Mouse (Mus musculus): ENCODE measurements around the gene Zfp422. TPM values are rescaled to one million over a fixed set of nuclear protein-coding genes. Genes with fewer than 3 reads are reported as not detected.

Zfp422 gene
- 146 and 148 TPM in 2 replicates for polyA plus RNA-seq (2015; fragmentation: Nextera tagmentation; extraction: Ambion mirVana)

DNA sequence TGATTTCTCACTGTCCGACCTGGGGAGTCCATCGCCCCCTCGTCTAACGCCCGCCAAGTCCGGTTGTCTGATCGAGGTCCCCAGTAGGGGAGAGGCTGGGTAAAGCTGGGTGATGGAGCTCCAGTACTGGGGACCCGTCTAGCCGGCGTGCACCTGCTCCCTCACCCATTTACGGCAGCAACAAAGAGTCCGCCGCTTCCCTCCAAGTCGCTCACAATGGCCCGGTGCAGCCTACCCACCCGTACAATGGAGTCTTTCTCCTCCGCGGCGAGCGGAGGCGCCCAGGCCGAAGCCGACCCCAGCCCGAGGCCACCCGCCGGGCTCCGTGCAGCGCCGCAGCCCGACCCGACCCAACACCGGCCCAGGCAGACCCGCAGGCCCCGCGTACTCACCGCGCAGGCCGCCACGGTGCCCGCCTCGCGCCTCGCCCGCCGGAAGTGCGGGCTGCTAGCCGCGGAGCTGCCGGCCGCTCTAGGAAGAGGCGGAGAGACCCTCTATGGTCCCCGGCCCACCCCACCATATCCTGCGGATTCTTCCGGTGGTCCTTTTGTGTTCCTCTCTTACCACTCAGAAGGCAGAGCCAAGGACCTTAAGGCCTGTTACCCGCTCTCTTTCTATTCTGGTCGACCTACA is at the start of gene Zfp422:
Gene Zfp422, minus strand, starts transcription at position 461 of the 633 bp plus-strand sequence.
- Histone ChIP-seq H3K36me3 (ENCODE audit: control insufficient read depth, insufficient read depth, low read length) (peaks cover 10% of the 10 kb centered on the region), H3K27me3 (ENCODE audit: control insufficient read depth, insufficient read depth, low read depth, low read length) (no peaks in the 10 kb centered on the region), H3K4me2 (ENCODE audit: low read depth, low read length) (peak within 1 kb of the TSS; percentile 72), H3K4me1 (replicated peaks; ENCODE audit: control insufficient read depth, insufficient read depth, low read length) (no peaks in the 10 kb centered on the region), H3K27ac (ENCODE audit: low read length) (peak within 1 kb of the TSS; percentile 86), H3K9me3 (ENCODE audit: control insufficient read depth, low read length) (no peaks in the 10 kb centered on the region), H3K4me3 (ENCODE audit: low read length) (peak within 1 kb of the TSS; percentile 75), H3K9ac (ENCODE audit: low read length) (peak within 1 kb of the TSS; percentile 96)
- under 1% methylated on average over 53 of the region's 56 CpGs for WGBS
- peak; percentile 92 for ATAC-seq (ENCODE audit: low read depth)

DNA sequence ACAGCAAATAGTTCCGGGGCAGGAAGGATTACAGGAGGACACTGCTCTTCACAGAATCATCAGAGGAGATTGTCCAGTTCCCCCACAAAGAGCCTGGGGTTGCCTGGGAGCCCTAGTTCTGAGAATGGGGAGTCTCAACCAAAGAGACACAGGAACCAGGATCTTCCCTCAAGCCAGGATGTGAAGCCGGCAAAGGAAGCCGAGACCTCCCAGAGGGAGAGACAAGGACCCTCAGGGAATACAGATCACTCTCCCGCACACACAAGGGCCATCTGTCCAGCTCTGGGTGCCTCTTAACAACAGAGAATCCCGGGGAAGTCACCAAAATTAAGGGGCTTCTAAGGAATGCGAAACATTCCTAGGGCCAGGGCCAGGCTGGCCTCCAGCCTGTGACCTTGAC is 48.5 kb upstream of the Zfp422 start:
- Histone ChIP-seq H3K27me3 (ENCODE audit: control insufficient read depth, insufficient read depth, low read depth, low read length) (no peaks in the 10 kb centered on the region), H3K9me3 (ENCODE audit: control insufficient read depth, low read length) (no peaks in the 10 kb centered on the region), H3K4me3 (ENCODE audit: low read length) (no peak overlapping the region), H3K9ac (ENCODE audit: low read length) (no peak overlapping the region), H3K36me3 (ENCODE audit: control insufficient read depth, insufficient read depth, low read length) (no peaks in the 10 kb centered on the region), H3K4me1 (replicated peaks; ENCODE audit: control insufficient read depth, insufficient read depth, low read length) (peaks cover 15% of the 10 kb centered on the region), H3K4me2 (ENCODE audit: low read depth, low read length) (no peak overlapping the region), H3K27ac (ENCODE audit: low read length) (no peak overlapping the region)
- WGBS = 53% methylated on average over 6 of the region's 6 CpGs
- no peak for ATAC-seq (ENCODE audit: low read depth)

DNA sequence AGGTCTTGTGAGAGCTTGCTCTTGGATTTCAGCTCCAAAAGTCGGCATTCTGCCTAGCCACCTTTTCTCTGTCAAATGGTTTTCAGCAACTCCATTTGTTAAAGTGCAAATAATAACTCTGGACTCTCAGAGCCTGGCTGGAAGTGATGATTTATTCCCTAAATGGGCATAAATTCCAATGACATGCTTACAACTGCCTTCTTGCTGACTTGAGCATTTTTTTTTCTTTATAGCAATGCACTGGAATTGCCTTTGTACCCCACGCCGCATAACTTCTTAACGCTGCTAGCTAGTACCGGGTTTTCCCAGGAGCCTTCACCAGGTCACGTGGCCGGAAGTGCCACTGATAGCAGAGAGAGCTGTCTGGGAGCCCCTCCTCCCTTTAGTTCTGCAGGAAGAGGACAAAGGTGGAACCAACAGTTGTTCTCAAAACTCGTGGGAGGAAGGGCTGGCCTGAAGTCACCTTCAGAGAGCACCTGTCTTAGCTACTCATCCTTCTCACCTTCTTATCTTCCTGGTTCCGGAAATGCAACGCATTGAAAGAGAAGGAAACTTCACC is 47.6 kb upstream of the Zfp422 start:
- H3K4me3 ChIP-seq (ENCODE audit: low read length) = no peak overlapping the region
- 44% methylated on average over 10 of the region's 10 CpGs for WGBS
- no peaks in the 10 kb centered on the region for H3K9me3 ChIP-seq (ENCODE audit: control insufficient read depth, low read length)
- H3K4me1 ChIP-seq (replicated peaks; ENCODE audit: control insufficient read depth, insufficient read depth, low read length) = peaks cover 15% of the 10 kb centered on the region
- H3K4me2 ChIP-seq (ENCODE audit: low read depth, low read length) = no peak overlapping the region
- ATAC-seq (ENCODE audit: low read depth) = no peak
- no peak overlapping the region for H3K9ac ChIP-seq (ENCODE audit: low read length)
- H3K27me3 ChIP-seq (ENCODE audit: control insufficient read depth, insufficient read depth, low read depth, low read length) = no peaks in the 10 kb centered on the region
- H3K36me3 ChIP-seq (ENCODE audit: control insufficient read depth, insufficient read depth, low read length) = no peaks in the 10 kb centered on the region
- H3K27ac ChIP-seq (ENCODE audit: low read length) = no peak overlapping the region

DNA sequence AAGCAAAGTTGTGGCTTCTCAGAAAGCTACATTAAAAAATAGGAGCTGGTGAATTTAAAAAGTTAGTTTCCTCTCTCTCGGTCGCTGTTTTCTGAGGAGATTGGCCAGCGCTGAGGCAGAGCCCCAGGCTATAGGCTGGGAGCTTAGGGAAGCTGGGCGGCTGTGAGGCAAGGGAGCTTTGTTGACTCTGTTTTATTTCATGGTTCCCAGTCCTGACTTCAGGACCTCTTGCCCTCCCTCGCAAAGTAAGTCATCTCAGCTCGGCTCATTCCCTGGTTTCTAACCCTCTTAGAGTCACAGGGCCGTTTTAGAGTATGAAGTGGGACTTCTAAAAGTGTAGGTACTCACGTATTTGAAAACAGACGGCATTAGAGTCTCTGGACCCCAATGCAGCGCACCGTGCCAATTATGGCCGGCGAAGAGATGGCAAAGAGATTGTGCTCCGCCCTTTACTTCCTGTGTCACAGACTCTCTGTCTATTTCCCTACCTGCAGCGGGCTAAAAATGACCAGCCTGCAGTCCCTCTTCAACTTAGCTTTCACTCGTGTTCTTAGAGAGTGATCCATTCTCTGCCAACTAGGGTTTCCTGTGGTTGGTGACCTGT is 45.6 kb upstream of the Zfp422 start:
- Histone ChIP-seq H3K27ac (ENCODE audit: low read length) (peak overlapping the region; percentile 77), H3K27me3 (ENCODE audit: control insufficient read depth, insufficient read depth, low read depth, low read length) (no peaks in the 10 kb centered on the region), H3K36me3 (ENCODE audit: control insufficient read depth, insufficient read depth, low read length) (no peaks in the 10 kb centered on the region), H3K9ac (ENCODE audit: low read length) (peak overlapping the region; percentile 64), H3K9me3 (ENCODE audit: control insufficient read depth, low read length) (no peaks in the 10 kb centered on the region), H3K4me3 (ENCODE audit: low read length) (peak overlapping the region; percentile 57), H3K4me2 (ENCODE audit: low read depth, low read length) (peak overlapping the region; percentile 91), H3K4me1 (replicated peaks; ENCODE audit: control insufficient read depth, insufficient read depth, low read length) (peaks cover 17% of the 10 kb centered on the region)
- ATAC-seq (ENCODE audit: low read depth) = no peak
- WGBS = 21% methylated on average over 16 of the region's 16 CpGs

DNA sequence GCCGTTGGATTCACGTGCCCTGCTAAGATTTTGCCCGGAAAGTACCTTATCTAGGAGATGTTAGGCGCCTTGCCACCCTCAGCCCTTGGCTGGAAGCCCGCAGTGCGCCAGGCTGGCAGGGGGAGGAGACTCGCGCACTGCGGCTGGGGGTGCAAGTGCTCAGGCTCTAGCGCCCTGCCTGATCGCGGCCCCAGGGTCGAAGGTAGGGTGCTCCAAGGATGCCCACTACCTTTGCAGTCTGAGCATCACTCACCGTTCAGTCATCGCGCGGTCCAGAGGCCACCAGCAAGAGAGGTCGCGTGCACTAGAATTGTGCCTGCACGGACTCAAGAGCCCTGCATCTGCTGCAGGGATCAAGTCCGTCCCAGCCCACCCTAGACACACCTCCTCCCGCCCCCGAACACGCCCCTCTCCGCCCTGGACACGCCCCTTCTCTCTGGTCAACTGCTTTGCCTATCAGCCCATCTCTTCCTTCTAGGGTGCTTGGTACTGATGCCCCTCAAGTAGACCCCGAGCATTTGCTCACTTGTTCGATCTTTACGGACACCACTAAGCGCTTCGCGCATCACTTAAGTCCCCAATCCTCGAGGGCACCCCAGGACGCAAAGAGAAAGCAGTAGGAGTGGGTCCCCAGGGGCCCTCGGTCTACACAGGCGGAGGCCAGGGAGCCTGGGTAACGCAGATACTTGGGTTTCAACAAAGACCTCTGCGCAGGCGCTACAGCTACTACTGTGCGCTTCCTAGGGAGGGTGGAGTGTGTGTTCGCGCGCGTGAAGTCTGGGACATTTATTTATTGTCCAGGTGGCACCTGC is 44.9 kb upstream of the Zfp422 start, which contains the start of gene Rassf4:
Gene Rassf4, minus strand, starts transcription at position 482 of the 812 bp plus-strand sequence.
- Histone ChIP-seq H3K4me3 (ENCODE audit: low read length) (peak within 1 kb of the TSS; percentile 57), H3K9me3 (ENCODE audit: control insufficient read depth, low read length) (no peaks in the 10 kb centered on the region), H3K4me2 (ENCODE audit: low read depth, low read length) (peak within 1 kb of the TSS; percentile 91), H3K9ac (ENCODE audit: low read length) (peak within 1 kb of the TSS; percentile 64), H3K4me1 (replicated peaks; ENCODE audit: control insufficient read depth, insufficient read depth, low read length) (peaks cover 17% of the 10 kb centered on the region), H3K27ac (ENCODE audit: low read length) (peak within 1 kb of the TSS; percentile 77), H3K36me3 (ENCODE audit: control insufficient read depth, insufficient read depth, low read length) (no peaks in the 10 kb centered on the region), H3K27me3 (ENCODE audit: control insufficient read depth, insufficient read depth, low read depth, low read length) (no peaks in the 10 kb centered on the region)
- under 1% methylated on average over 43 of the region's 44 CpGs for WGBS
- peak; percentile 92 for ATAC-seq (ENCODE audit: low read depth)

DNA sequence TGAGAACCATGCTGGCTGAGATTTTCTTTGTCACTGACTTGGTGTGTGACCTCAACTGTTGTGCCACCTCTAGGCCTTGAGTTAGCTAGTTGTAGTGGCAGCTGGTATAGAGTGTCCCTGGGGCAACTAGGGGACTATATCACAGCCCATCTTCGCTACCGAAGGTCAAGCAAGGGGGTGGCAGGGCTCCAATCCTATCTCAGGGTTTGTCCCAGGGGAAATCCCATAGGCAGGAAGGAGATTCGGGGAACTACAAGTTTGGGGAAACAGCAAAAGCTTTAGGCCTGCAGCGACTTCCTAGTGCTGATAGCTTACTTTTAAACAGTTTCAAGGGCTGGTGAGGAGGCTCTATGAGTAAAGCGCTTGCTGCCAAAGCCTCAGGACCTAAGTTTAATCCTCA is 43.5 kb upstream of the Zfp422 start:
- no peak overlapping the region for H3K4me3 ChIP-seq (ENCODE audit: low read length)
- no peaks in the 10 kb centered on the region for H3K27me3 ChIP-seq (ENCODE audit: control insufficient read depth, insufficient read depth, low read depth, low read length)
- 72% methylated on average over 5 of the region's 5 CpGs for WGBS
- H3K9me3 ChIP-seq (ENCODE audit: control insufficient read depth, low read length) = no peaks in the 10 kb centered on the region
- no peak for ATAC-seq (ENCODE audit: low read depth)
- H3K4me1 ChIP-seq (replicated peaks; ENCODE audit: control insufficient read depth, insufficient read depth, low read length) = peaks cover 17% of the 10 kb centered on the region
- no peaks in the 10 kb centered on the region for H3K36me3 ChIP-seq (ENCODE audit: control insufficient read depth, insufficient read depth, low read length)
- H3K9ac ChIP-seq (ENCODE audit: low read length) = no peak overlapping the region
- H3K27ac ChIP-seq (ENCODE audit: low read length) = no peak overlapping the region
- no peak overlapping the region for H3K4me2 ChIP-seq (ENCODE audit: low read depth, low read length)

DNA sequence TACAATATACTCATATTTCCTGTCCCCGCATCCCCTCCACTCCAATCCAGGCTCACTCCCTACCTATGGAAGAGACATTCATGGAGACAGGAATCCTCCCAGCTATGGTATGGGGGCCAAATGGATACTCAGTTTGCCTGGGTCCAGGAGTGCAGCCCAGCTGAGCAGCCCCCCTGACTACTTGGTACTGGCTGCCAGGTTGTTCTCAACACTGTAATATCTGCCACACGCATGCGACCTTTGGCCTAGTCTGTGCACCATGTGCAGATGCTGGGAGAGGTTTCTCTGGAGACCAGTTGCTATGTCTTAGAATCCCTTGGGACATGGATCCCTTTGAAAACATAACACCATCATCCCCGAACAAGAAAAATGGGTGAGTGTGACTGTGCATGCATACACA is 43.0 kb upstream of the Zfp422 start:
- H3K4me1 ChIP-seq (replicated peaks; ENCODE audit: control insufficient read depth, insufficient read depth, low read length) = peaks cover 17% of the 10 kb centered on the region
- no peaks in the 10 kb centered on the region for H3K36me3 ChIP-seq (ENCODE audit: control insufficient read depth, insufficient read depth, low read length)
- no peaks in the 10 kb centered on the region for H3K27me3 ChIP-seq (ENCODE audit: control insufficient read depth, insufficient read depth, low read depth, low read length)
- H3K4me3 ChIP-seq (ENCODE audit: low read length) = no peak overlapping the region
- H3K27ac ChIP-seq (ENCODE audit: low read length) = no peak overlapping the region
- H3K9me3 ChIP-seq (ENCODE audit: control insufficient read depth, low read length) = no peaks in the 10 kb centered on the region
- no peak overlapping the region for H3K4me2 ChIP-seq (ENCODE audit: low read depth, low read length)
- H3K9ac ChIP-seq (ENCODE audit: low read length) = no peak overlapping the region
- no peak for ATAC-seq (ENCODE audit: low read depth)
- WGBS = 90% methylated on average over 4 of the region's 4 CpGs

DNA sequence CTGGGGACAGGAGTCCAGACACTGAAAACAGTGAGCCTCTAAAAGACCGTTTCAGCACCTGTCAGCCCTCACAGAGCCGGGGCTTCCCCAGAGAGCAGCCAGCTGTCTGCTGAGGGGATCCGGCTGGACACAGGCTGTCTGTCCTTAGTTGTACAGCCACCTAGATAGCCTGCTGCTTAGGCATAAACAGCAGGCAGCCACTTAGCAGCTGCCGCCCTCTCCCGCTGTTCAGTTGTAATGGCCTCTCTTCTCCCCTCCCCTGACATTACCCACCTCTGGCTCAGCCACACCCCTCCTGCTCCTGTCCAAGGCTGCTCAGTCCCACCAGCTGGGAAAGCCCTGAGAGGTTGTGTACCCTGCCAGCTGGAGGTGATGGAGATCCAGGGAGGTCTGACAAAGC is 42.2 kb upstream of the Zfp422 start:
- Histone ChIP-seq H3K27me3 (ENCODE audit: control insufficient read depth, insufficient read depth, low read depth, low read length) (no peaks in the 10 kb centered on the region), H3K4me1 (replicated peaks; ENCODE audit: control insufficient read depth, insufficient read depth, low read length) (peaks cover 16% of the 10 kb centered on the region), H3K4me2 (ENCODE audit: low read depth, low read length) (no peak overlapping the region), H3K9ac (ENCODE audit: low read length) (no peak overlapping the region), H3K9me3 (ENCODE audit: control insufficient read depth, low read length) (no peaks in the 10 kb centered on the region), H3K4me3 (ENCODE audit: low read length) (no peak overlapping the region), H3K27ac (ENCODE audit: low read length) (no peak overlapping the region), H3K36me3 (ENCODE audit: control insufficient read depth, insufficient read depth, low read length) (no peaks in the 10 kb centered on the region)
- 35% methylated on average over 5 of the region's 5 CpGs for WGBS
- no peak for ATAC-seq (ENCODE audit: low read depth)

DNA sequence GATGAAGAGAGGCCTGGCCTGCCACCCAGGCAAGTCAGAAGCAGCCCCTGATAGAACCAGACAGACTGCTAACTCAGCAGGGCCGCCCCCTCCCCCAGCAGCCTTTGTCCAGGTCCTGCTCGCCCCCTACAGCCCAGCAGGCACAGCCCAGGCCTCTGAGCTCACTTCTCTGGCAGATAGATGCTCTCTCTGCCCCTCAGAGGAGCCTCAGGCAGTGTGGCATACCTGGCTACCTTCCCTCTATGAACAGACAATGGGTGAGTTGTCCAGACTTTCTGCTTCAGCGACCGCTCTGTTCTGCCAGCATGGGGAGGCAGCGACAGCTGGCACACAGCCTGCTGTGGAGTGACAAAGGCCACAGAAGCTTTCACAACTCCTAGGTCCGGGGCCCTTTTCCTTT is 41.3 kb upstream of the Zfp422 start:
- Histone ChIP-seq H3K9ac (ENCODE audit: low read length) (no peak overlapping the region), H3K4me1 (replicated peaks; ENCODE audit: control insufficient read depth, insufficient read depth, low read length) (peaks cover 15% of the 10 kb centered on the region), H3K4me3 (ENCODE audit: low read length) (no peak overlapping the region), H3K27me3 (ENCODE audit: control insufficient read depth, insufficient read depth, low read depth, low read length) (no peaks in the 10 kb centered on the region), H3K4me2 (ENCODE audit: low read depth, low read length) (no peak overlapping the region), H3K27ac (ENCODE audit: low read length) (no peak overlapping the region), H3K9me3 (ENCODE audit: control insufficient read depth, low read length) (no peaks in the 10 kb centered on the region), H3K36me3 (ENCODE audit: control insufficient read depth, insufficient read depth, low read length) (no peaks in the 10 kb centered on the region)
- 39% methylated on average over 6 of the region's 6 CpGs for WGBS
- ATAC-seq (ENCODE audit: low read depth) = no peak

Measured in lung, embryonic 16.5 days (tissue).